Mouse (Mus musculus): Measurements from ENCODE around the gene Aqp8. TPM values are rescaled to one million over a fixed set of nuclear protein-coding genes. Genes with fewer than 3 reads are reported as not detected.

Gene Aqp8
- total RNA-seq, 1 experiment from 2014 or later, result not detected

- no peak for ATAC-seq (replicated peaks; ENCODE audit: insufficient number of reproducible peaks, low FRiP score, low TSS enrichment, poor library complexity, severe bottlenecking)
Measured at GRCm38 (mm10) chr7:123463569-123463968, 1.5 kb downstream of the Aqp8 start.

GRCm38 (mm10) chr7:123465692-123466387 is 3.7 kb downstream of the Aqp8 start:
- ATAC-seq (replicated peaks; ENCODE audit: insufficient number of reproducible peaks, low FRiP score, low TSS enrichment, poor library complexity, severe bottlenecking), result peak; percentile 70; the same call in 1 of the 2 replicates

- no peak for ATAC-seq (replicated peaks; ENCODE audit: insufficient number of reproducible peaks, low FRiP score, low TSS enrichment, poor library complexity, severe bottlenecking)
Measured at GRCm38 (mm10) chr7:123467961-123468360, 5.9 kb downstream of the Aqp8 start.

GRCm38 (mm10) chr7:123487703-123488102 is 25.6 kb downstream of the Aqp8 start:
- no peak for ATAC-seq (replicated peaks; ENCODE audit: insufficient number of reproducible peaks, low FRiP score, low TSS enrichment, poor library complexity, severe bottlenecking)

GRCm38 (mm10) chr7:123499481-123500238 is 37.6 kb downstream of the Aqp8 start:
- ATAC-seq (replicated peaks; ENCODE audit: insufficient number of reproducible peaks, low FRiP score, low TSS enrichment, poor library complexity, severe bottlenecking), result no peak

GRCm38 (mm10) chr7:123500239-123501219 is 38.4 kb downstream of the Aqp8 start, which contains the start of gene Zkscan2:
Gene Zkscan2, minus strand, starts transcription at chr7:123500449.
- ATAC-seq (replicated peaks; ENCODE audit: insufficient number of reproducible peaks, low FRiP score, low TSS enrichment, poor library complexity, severe bottlenecking), result no peak

- ATAC-seq (replicated peaks; ENCODE audit: insufficient number of reproducible peaks, low FRiP score, low TSS enrichment, poor library complexity, severe bottlenecking), result no peak
Measured at GRCm38 (mm10) chr7:123503358-123503757, 41.3 kb downstream of the Aqp8 start.

GRCm38 (mm10) chr7:123507946-123508345 is 45.9 kb downstream of the Aqp8 start:
- ATAC-seq (replicated peaks; ENCODE audit: insufficient number of reproducible peaks, low FRiP score, low TSS enrichment, poor library complexity, severe bottlenecking), result no peak

Other genes starting within 250 kb of the Aqp8 start
- gene Slc5a11, start 247.5 kb upstream of the Aqp8 start, total RNA-seq (2017), result 5.2 to 40.6 TPM (median 6.9 TPM) in 3 replicates
- 19.3 to 26.6 TPM (median 21.5 TPM) in 3 replicates for gene Lcmt1, start 92.5 kb upstream of the Aqp8 start, total RNA-seq (2017)
- 32.6 to 77.7 TPM (median 39.3 TPM) in 3 replicates for gene Arhgap17, start 92.4 kb upstream of the Aqp8 start, total RNA-seq (2017)
- gene Zkscan2, start 38.2 kb downstream of the Aqp8 start, total RNA-seq (2017), result not detected in 3 replicates